Mouse (Mus musculus) monocyte, adult 2 months (primary cell): Measurements from ENCODE around the gene Vapb.
"Not testable (repeated sequence)": the region's sequence is repeated elsewhere in the genome, so short reads cannot be mapped to it uniquely, and the experiment has no call there.

ENCODE experiments used
- DNase-seq, 2 experiments: peaks; one replicate each; pipeline ENCODE4 v3.0.0; 2022; ENCODE audit warnings: low spot score in 2 of 2, low read depth in 1 of 2

Vapb gene

DNA sequence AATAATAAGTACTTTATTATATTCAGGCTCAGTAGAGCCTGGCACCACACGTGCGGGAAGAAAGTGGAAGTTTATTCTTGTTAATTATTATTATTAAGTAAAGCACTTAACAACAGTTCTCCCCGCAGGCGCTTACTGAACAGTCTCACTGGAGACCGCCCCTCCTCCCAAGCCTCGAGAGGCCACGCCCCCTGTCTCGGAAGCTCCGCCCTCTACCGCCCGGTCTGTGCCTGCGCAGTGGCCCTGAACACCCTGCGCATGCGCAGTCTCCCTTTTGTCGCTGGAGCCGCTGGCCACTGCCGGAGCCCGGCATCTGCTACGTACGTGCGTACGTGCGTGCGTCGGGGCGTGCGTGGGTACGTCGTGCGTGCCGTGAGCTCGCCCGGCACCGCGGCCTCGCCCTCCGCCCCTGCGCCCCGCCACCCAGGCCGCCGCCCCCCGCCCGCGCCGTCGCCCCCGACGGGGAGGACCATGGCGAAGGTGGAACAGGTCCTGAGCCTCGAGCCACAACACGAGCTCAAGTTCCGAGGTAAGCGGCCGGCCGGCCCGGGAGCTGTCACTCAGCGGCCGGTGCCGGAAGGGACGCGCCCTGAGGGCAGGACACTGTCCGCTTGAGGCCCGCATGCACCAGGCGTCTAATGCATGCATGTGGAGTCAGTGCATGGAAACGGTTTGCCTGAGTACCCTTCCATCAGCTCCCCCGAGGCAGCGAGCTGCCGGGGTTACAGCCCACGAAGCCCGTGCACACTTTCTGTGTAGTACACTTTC lies at the start of gene Vapb:
Vapb (plus strand) TSS at position 290 of the 768 bp plus-strand sequence.
- DNase-seq = peak; percentile 95 to 99

DNA sequence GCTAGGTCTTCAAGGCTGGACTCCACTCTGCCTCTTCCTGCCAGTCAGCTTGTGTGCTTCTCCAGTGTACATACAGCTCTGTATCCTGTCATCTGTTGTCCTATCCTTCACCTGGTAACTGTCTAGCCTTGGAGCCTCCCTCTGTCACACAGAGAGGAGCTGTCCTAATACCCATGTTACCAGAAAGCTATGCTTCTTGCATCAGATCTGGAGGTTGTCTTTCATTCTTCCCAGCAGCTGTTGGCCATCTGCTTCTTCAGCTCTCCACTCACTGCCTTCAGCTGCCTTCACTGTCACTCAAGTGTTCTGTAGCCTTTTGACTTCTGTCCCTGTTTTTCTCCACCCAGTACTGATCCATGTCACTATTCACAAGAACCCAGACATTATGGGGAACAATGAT lies 47.5 kb upstream of the Vapb start:
- no peak for DNase-seq

DNA sequence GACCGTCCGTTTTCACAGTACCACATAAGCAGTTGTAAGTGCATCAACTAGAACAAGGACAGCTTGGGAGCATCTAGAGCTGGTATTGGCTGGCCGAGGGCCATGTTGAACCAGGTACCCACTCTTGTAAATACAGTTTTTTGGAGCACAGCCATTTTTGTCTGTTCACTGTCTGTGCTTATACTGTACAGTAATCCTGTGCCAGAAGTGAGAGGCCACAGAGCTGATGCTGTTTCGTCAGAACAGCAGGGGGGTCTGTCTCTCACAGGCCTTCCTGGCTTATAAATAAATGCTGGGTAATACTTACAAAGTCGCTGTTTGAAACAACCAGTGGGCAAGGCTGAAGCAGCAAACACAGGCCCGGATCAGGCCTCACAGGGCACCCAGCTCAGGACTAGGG lies 45.6 kb upstream of the Vapb start:
- DNase-seq = no peak

DNA sequence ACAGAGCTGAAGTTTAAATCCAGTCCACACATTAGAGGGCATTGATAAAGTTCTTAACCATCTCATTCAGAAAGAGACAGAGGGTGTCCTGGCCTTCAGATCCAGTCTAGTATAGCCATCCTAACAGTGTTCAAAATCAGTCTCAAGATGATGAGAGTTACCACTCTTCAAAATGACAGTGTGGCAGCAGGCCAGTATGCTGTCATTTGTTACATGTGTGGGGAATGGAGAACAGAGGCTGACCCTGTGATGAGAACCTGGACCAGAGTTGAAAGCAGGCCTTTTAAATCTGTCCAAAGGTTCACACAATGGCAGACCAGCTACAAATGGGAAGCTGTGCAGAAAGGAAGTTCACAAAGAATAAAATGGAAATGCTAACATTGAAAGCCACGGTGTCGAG lies 44.6 kb upstream of the Vapb start:
- DNase-seq = no peak

DNA sequence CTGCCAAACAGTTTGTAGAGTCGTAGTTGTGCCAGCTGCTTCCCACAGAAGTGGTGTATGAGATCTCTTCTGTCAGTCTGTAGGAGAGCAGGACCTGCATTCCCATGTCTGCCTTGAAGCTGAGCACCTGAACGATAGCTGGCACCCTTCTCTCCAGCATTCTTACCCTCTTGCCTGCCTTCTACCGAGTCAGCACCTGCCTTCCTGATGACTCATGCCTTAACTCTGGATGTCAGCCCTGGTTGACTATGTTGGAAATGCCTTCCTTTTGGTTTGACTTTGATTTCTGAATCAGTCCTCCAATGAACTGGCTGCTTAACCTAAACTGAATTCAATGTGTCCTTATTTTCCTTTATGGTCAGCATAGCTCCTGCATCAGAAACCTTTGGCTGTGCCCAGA lies 38.5 kb upstream of the Vapb start:
- no peak for DNase-seq

DNA sequence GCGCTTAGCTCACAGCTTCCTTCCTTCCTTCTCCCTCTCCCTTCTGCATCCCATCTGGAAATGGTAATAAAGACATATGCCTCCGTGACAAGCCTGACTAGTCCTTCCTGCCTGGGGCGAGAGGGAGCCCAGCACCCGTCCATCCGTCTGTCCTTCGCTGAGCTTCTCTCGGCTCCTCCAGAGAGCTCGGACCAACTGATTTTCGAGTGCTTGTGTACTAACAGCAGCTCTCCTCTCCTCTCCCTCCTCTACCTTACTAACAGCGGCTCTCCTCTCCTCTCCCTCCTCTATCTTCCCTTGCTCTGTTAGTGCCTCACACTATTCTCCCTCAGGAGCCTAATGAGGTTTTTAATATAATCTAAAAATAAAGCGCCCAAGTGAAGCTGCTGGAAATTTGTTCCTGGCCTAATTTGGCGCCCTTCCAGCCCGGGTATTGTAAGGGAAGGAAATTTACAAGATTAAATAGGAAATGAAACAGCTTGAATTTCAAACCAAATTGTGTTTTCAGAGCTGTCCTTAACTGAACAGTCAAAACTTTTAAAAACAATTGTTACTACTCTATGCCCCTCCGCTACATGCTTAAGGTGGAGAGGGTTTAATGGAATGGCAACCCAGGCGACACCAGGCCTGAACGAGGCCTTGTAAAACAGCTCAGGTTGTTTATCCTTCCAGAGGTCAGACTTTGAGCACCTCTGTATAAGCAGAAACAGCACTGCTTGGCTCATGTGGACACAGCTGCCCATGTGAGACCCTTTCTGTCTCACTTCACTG lies 35.0 kb upstream of the Vapb start:
- DNase-seq = no peak

DNA sequence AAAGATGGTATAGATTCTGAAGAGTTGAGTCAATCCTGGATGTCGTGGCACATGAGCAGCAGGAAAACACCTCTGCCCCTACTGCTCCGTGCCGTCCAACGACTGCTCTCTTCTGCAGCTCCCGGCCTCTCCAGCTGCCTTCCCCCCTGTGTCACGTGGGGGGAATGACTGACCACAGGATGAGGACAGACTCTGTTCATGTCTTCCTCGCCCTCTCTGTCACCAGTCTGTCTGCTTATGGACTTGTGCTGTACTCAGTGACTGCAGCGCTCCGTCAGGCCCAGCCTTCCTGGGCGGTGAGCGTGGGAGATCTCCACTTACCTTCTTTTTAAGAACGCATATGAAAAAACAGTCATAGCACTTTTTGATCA lies 34.5 kb upstream of the Vapb start:
- DNase-seq = no peak

DNA sequence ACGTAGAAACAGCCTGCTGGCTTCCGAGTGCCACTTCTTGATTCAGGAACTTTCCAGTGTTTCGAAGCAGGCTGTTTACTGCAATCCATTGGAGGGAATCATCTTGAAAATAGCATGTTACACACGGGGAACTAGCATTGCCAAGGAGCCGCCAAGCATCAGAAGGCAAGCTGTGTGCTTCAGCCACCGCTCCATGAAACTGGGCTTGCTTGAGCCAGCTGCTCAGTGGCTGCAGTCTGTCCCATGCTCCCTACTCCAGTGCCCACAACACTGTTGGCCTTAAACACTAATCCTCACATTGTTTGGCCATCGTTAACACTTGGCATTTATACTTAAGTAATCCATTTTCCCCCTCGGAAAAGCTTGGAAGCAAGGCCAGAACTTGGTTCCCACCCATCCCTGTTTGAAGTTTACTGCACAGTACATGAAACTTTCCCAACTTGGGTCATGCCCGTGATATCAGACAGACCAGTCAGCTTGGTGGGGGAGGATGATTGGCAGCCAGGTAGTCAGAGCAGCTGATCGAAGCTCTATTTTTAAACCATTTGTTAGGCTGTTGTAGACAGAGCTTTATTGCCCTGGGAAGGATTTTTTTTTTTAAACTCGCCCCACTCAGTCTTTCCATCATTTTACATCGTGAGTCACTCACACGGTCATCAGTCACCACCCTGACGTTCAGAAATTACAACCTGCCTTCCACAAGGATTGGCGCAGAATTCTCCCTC lies 31.3 kb upstream of the Vapb start:
- no peak for DNase-seq

DNA sequence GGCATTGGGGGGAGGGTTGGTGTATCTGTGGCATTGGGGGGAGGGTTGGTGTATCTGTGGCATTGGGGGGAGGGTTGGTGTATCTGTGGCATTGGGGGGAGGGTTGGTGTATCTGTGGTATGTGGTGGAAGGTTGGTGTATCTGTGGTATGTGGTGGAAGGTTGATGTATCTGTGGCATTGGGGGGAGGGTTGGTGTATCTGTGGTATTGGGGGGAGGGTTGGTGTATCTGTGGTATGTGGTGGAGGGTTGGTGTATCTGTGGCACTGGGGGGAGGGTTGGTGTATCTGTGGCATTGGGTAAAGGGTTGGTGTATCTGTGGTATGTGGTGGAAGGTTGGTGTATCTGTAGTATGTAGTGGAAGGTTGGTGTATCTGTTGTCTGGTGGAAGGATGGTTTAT lies 29.7 kb upstream of the Vapb start:
- not testable (repeated sequence) for DNase-seq

DNA sequence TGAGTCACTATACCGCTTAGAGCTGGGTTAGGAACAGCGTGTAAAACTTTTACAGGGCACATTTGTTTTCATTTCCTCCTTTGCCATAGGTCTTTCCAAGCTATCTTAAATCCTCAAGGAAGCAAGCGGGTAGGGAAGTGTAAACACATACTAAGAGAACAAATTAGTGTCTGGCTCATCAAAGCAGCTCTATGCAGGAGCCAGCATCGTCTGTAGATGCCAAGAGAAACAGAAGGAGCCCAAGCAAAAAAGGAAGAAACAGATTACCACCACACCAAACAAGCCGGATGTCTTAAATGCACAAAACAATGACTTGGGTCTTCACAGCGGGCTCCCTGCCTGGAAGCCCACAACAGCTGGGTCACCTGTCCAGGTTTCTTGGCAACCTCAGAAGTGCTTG lies 27.1 kb upstream of the Vapb start:
- DNase-seq = no peak

DNA sequence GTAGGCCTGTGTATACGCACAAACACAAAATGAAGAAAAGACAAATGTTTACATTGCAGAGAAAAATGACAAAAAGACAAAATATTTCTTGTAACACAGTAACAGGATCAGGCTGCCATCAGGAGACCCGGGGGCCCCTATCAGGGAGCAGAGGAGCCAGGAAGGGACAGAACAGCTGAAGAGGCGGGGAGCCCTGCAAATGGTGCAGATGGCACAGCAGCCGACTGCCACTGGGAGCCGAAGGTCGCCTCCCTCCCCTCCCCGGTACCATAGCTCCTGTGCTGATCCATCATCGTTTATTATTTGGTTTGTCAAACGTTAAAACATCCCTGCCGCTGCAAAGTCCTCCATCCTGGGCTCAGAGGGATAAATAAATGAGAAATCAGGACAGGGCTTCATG lies 24.7 kb upstream of the Vapb start:
- DNase-seq = no peak

DNA sequence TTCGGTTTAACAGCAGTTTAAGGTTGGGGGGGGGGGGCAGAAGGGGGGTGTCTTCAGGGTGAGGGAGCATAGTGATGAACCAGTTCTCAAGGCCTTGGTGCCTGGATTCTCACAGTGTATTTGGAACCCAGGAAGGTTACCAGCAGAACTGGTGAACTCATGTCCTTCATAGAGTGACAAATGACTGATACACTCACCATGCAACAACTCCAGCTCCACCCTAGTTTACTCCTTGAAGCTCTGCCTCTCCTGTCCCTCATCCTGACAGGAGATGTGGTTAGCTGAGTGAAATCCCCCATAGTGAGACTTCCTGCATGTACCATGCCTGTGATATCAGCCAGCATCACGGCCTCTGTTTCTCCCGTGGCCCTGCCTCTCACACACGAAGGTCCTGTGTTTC lies 24.1 kb upstream of the Vapb start:
- no peak for DNase-seq

DNA sequence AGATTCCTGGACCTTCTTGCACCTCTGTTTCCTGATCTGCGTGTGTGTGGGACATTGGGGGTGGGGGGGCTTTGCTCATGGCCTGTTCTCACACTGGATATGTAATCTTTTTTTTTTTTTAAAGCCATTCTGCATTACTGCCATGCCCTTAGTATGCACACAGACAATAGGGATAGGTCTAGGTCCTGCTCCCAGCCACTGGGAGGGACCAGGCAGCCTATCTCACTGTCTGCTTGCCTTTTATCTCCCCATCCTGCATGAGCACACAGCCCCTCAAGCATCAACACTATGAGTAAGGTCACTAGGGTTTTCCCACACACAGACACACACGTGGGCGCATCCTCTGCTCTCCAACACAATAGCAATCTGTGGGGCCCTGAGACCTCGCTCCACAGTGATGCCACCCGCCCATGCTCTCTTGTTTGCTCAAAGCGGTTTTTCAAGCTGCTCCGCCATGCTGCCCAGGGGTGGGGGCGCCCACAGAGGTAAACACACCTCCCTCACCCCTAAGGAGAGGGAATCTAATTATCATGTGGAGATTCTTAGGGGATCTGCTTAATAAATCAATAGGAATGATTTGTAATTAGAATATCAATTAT lies 22.6 kb upstream of the Vapb start:
- DNase-seq = no peak

DNA sequence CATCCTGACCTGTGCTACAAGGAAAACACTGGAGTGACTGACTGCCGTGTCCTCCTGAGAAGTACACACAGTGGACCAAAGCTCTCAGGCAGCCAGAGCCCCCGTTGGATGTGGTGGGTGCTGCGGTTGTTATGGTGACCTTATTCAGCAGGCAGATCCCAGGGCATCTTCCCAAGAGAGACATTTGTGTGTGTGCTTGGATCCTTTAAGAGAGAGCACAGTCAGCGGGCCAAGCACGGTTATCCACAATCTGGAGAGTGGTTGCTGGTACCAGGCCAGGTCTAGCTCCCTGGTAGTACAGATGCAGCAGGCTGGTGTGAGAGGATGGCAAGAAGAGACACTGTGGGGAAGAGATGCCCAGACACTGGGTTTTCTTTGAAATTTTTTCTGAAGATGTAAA lies 20.3 kb upstream of the Vapb start:
- no peak for DNase-seq

DNA sequence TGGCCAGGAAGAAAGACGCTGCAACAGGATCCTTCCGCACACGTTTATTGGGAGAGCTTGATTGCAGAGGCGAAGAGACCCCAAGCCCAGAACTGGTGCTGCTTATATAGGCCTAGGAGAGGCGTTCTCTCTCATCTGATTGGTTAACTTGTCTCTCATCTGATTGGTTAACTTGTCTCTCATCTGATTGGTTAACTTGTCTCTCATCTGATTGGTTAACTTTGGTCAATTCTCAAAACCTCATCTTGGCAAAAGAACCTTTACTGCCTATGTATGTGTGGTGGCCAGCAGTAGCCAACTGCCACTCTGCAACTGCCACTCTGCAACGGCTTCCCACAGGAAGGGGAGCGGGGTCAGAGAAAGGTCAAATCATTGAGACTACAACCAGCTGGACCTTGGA lies 18.2 kb upstream of the Vapb start, which contains the start of gene 1700010B08Rik:
1700010B08Rik (plus strand) TSS at position 301 of the 400 bp plus-strand sequence.
- DNase-seq = not testable (repeated sequence)

DNA sequence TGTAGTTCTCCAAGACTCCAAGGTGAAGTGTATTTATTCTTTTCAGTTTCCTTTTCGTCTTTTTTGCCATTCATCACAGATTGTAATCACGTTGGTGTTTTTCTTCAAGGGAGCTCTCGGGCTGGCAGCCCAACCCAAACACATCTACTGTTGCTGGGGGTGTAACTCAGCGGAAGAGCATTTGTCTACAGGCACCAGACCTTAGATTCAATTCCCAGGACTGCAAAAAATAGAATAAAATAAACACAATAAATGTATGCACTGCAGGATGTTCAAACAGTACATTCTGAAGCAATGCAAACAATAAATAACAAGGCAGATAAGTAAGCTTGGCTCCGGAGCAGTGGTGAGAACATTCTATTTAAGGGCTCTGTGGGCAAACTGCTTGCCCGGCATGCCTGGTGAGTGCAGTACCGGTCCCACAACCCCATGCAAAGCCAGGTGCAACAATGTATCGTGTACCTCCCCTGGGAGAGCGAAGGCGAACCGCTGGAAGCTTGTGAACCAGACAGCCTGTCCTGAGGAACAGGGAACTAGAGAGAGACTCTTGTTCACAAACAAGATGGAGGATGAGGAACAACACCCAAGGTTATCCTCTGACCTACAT lies 15.0 kb upstream of the Vapb start:
- DNase-seq = no peak

DNA sequence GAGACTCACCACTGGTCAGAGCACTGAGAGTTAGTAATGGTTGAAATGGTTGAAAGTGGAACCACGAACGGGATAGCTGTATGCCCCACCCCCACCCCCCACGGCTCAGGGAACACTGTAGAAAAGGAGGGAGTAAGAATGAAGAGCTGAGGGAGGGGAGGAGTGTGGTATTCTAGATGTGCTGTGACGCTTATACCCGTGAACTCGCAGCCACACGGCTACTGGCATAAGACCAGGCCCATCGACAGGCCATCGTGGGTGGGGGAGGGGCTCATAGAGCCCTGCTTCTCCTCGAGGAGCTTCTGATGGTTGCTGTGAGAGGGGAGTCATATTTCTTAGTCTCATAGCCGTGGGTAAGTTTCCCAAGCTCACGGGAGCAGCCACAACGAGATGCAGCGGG lies 12.9 kb upstream of the Vapb start:
- no peak for DNase-seq

DNA sequence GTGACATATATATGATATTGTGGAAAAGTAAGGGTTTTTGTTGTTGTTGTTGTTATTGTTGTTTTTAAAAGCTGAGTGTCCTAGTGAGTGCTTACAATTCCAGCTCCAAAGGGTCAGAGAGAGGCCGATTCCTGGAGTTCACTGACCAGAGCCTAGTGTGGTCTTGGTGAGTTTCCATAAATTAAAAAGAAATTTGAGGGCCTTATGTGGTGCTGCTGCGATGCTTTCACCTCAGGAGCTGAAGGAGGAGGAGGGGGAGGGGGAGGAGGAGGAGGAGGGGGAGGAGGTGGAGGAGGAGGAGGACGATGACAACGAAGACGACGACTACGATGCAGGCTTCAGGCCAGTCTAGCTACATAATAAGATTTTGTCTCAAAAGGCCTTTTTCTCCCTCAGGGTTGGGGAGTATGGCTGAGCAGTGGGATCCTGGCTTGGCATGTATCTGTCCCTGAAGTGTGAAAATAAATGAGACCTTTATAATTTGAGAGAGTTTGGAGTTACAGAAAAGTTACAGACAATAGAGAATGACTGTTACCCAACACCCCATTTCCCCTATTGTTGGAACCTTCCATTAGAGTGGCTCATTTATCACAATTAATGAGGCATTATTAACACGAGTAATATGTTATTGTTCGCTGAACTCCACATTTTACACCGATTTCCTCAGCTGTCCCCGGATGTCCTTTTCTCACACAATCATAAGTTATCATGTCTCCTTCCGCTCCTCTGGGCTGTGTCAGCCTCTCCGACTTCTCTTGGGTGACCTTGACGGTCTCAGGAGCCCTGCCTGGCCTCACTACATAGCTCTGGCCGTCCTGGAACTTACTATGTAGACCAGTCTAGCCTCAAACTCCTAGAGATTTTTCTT lies 12.1 kb upstream of the Vapb start:
- DNase-seq = no peak

DNA sequence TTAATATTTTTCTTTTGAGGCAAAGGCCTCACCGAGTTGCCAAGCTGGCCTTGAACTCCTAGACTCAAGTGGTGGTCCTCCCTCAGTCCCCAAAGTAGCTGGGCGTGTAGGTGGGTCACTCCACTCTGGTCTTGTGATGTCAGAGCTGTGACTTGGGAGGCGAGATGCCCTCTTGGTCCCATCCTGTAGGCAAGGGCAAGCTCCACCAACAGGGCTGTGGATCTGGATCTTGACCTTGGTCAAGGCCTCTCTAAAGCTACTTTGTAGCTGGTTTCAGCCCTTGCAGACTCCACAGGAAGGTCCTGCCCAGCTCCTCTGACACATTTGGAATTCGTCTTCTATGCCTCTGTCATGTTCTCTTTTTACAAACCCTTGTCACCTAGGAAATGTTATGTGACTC lies 11.5 kb upstream of the Vapb start:
- DNase-seq = no peak

DNA sequence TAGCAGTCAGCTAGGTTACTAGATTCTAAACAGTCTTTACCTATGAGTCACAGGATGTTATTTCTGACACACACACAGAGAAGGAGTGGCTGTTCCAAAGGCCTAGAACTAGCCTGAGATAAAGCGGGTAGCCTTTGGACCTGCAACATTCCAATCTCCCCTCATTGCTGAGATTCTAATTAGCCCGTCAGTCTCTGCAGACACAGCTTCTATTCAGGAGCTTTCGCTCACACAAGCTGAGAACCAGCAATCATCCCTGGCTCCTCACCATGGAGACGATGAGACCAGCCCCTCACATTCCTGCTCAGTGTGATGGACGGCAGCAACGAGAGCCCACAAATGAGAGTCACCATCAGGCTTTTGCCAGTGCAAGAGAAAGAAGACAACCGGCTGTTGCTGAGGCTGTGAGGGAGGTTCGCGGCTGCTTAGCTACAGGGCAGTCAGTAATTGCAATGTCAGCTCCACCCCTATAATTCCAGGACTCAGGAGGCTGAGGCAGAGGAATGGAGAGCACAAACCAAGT lies 6.8 kb upstream of the Vapb start:
- DNase-seq = no peak
